6 mouse cellular contexts compared by ENCODE assay signal in genomic region chr1:81444181-81444580, GRCm38 (mm10).
DNase-seq lines count a peak whose midpoint lies in the region; TF ChIP-seq lines count a peak whose summit lies in the region.
"Not testable (repeated sequence)": the region's sequence is repeated elsewhere in the genome, so short reads cannot be mapped to it uniquely, and the experiment has no call there.

No protein-coding gene starts in this region.

- peak overlapping the region; percentile 0; the same call in 1 of the 2 replicates for H3K9ac ChIP-seq in ES-E14 (ENCODE audit: insufficient read depth, low read depth, low read length, poor library complexity, severe bottlenecking)

- peak overlapping the region; percentile 69 for H3K4me3 ChIP-seq in E14TG2a.4 (replicated peaks; ENCODE audit: low read length)
- peak overlapping the region; percentile 42 to 47; a peak in 2 of 4 replicates for H3K4me3 ChIP-seq in ES-E14 (ENCODE audit: insufficient read depth in 1 of 2, low read depth in 1 of 2, low read length in 2 of 2, poor library complexity in 1 of 2, severe bottlenecking in 1 of 2)
- H3K4me3 ChIP-seq in testis, adult 2 months (ENCODE audit: control insufficient read depth, low read depth, low read length), result peak overlapping the region; percentile 11

- not testable (repeated sequence) for TF ChIP-seq POLR2A in testis, adult 2 months (IDR thresholded peaks at IDR 0.05; ENCODE audit: control insufficient read depth, low read depth, low read length)

- TF ChIP-seq CTCF in E14TG2a.4 (conservative IDR thresholded peaks at IDR 0.05; ENCODE audit: low read length); testis, adult 2 months (IDR thresholded peaks at IDR 0.05; ENCODE audit: control insufficient read depth, insufficient read depth, insufficient replicate concordance, low read depth, low read length): not testable (repeated sequence)

- not testable (repeated sequence) for H3K4me1 ChIP-seq in E14TG2a.4 (replicated peaks; ENCODE audit: low read depth, low read length); ES-E14 (ENCODE audit: control insufficient read depth in 2 of 2, insufficient read depth in 2 of 2, low read length in 2 of 2, poor library complexity in 1 of 2); testis, adult 2 months (ENCODE audit: control insufficient read depth, insufficient read depth, low read length)

- not testable (repeated sequence) for H3K27me3 ChIP-seq in E14TG2a.4 (ENCODE audit: insufficient read depth, low read length); testis, adult 2 months (ENCODE audit: control insufficient read depth, insufficient read depth, low read length)

- DNase-seq in ES-E14 (ENCODE audit: low read depth, low spot score), result not testable (repeated sequence)
- peak; percentile 39 for DNase-seq in ZHBTc4 (ENCODE audit: low read depth, low spot score)
- peak; percentile 56 to 67 for DNase-seq in cerebellum, postnatal 14 days
- DNase-seq in cerebellum, postnatal 36 days, result peak; percentile 5 to 10

- H3K27ac ChIP-seq in ES-E14 (ENCODE audit: insufficient read depth, low read depth, low read length, poor library complexity, severe bottlenecking); testis, adult 2 months (ENCODE audit: control insufficient read depth, insufficient read depth, low read depth, low read length): not testable (repeated sequence)

- not testable (repeated sequence) for H3K36me3 ChIP-seq in E14TG2a.4 (ENCODE audit: insufficient read depth, low read length); ES-E14 (ENCODE audit: control insufficient read depth, insufficient read depth, low read length, poor library complexity, severe bottlenecking); testis, adult 2 months (ENCODE audit: control insufficient read depth, insufficient read depth, low read length)

- not testable (repeated sequence) for H3K9me3 ChIP-seq in E14TG2a.4 (ENCODE audit: low read length); ES-E14 (ENCODE audit: control insufficient read depth, insufficient read depth, low read depth, low read length)

- in situ Hi-C loops in ES-E14 (cut with MboI; ENCODE audit: low sequenced_read_pairs in 2 of 2, unreplicated experiment in 2 of 2), result not testable (repeated sequence)

Comparison
In these comparisons a context has a peak if more than half of its experiments do, and no peak if none do; other contexts are left out.
1. H3K4me3 ChIP-seq: peak in every context shown above with its lines; median percentile 69 in E14TG2a.4; 44 in ES-E14; 11 in testis, adult 2 months.